Mouse (Mus musculus) ovary, postnatal 10 days (tissue): ENCODE measurements around the gene Syt2.

Source experiments
- DNase-seq: peaks from one replicate; pipeline ENCODE4 v3.0.0; 2022; ENCODE audit warnings: low spot score

The Syt2 gene

GRCm38 (mm10) chr1:134704396-134705306 lies 58.2 kb downstream of the Syt2 start:
- DNase-seq: no peak

- DNase-seq: no peak
These were observed 60.1 kb downstream of the Syt2 start for GRCm38 (mm10) chr1:134706549-134706948.

- DNase-seq: no peak
These were observed 61.0 kb downstream of the Syt2 start for GRCm38 (mm10) chr1:134707516-134707915.

- DNase-seq: no peak
These were observed 61.8 kb downstream of the Syt2 start for GRCm38 (mm10) chr1:134708274-134708673.

- DNase-seq: no peak
These were observed 62.4 kb downstream of the Syt2 start for GRCm38 (mm10) chr1:134708801-134709385.

GRCm38 (mm10) chr1:134709411-134710306 lies 63.2 kb downstream of the Syt2 start:
- DNase-seq: no peak

- DNase-seq: no peak
These were observed 64.6 kb downstream of the Syt2 start for GRCm38 (mm10) chr1:134711061-134711460.

- DNase-seq: no peak
These were observed 65.2 kb downstream of the Syt2 start for GRCm38 (mm10) chr1:134711653-134712052.

GRCm38 (mm10) chr1:134712781-134713299 lies 66.4 kb downstream of the Syt2 start:
- DNase-seq: no peak

- DNase-seq: no peak
These were observed 67.0 kb downstream of the Syt2 start for GRCm38 (mm10) chr1:134713421-134713969.

- DNase-seq: no peak
These were observed 67.7 kb downstream of the Syt2 start for GRCm38 (mm10) chr1:134714166-134714565.

GRCm38 (mm10) chr1:134715092-134715491 lies 68.6 kb downstream of the Syt2 start:
- no peak for DNase-seq

- DNase-seq: no peak
These were observed 73.3 kb downstream of the Syt2 start for GRCm38 (mm10) chr1:134719718-134720304.

GRCm38 (mm10) chr1:134721486-134721885 lies 75.0 kb downstream of the Syt2 start:
- DNase-seq: no peak

- DNase-seq: no peak
These were observed 76.4 kb downstream of the Syt2 start for GRCm38 (mm10) chr1:134722891-134723290.

- DNase-seq: no peak
These were observed 78.8 kb downstream of the Syt2 start for GRCm38 (mm10) chr1:134725276-134725675.

- no peak for DNase-seq
These were observed 80.0 kb downstream of the Syt2 start for GRCm38 (mm10) chr1:134726480-134726879.

GRCm38 (mm10) chr1:134727256-134727655 lies 80.8 kb downstream of the Syt2 start:
- no peak for DNase-seq

GRCm38 (mm10) chr1:134733659-134734058 lies 87.2 kb downstream of the Syt2 start:
- no peak for DNase-seq

- DNase-seq: no peak
These were observed 91.0 kb downstream of the Syt2 start for GRCm38 (mm10) chr1:134737463-134737862.

GRCm38 (mm10) chr1:134741433-134741832 lies 95.0 kb downstream of the Syt2 start:
- DNase-seq: no peak
